Mouse (Mus musculus) ovary, adult 18-20 months (tissue): Measurements from ENCODE around the gene Gyg.

Experiments used
- DNase-seq: peaks from one replicate; pipeline ENCODE4 v3.0.0; 2022; ENCODE audit warnings: low spot score, mixed read lengths

The Gyg gene

DNA sequence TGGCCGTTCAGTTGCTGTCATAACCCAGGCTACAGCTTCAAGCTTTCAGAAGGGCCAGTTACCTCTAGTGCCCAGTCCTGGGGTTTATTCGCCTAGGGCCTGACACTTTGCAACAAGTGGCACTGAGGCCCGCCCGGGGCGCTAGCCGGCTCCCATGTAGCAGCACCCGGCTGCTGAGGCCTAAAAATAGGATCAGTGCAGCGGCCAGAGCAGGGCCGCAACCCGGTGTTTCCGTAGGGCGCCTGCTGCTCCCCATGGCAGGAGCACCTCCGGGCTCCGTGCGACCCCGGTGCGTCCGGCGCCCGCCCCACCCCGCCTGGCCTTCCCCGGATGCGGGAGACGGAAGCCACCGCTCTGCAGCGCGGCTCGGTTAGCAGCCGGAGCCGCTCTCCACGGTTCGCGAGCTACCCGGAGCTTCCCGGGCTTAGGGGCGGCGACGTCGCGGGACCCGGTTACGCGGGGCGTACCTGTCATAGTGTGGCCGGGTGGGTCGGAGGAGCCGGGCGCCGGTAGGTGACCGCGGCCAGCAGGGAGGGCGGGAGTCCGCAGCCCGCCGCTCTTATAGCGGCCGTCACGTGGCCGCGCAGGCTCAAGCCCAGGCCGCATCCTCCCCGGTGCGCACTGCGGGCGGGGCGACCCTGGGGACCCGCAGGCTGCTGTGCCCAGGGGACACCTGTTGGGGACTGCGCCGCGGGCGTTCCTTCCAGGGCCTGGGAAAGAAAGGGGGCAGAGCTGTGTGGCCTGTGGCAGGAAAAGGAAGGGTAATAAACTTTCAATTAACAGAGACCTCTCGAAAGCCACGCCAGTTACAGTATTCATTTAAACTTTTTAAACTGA, at the start of gene Gyg:
TSS of gene Gyg (minus strand) at position 787 of the 837 bp plus-strand sequence.
- peak; percentile 35 for DNase-seq

DNA sequence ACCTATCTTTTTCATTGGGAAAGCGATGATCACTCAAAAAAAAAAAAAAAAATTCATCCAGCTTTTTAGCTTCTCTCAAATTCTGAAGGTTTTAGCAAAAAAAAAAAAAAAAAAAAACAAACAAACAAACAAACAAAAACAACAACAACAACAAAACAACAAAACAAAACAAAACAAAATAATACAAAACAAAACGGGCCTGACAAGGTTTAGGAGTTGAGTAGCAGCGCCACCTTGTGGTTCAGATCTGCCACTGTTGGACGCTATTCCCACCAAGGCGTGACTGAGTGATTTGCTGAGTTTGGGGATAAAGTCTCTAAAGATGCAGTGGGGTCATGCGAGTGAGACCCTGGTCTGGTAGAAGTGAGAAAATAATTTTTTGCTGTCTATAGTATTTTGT, 43.8 kb upstream of the Gyg start:
- no peak for DNase-seq

DNA sequence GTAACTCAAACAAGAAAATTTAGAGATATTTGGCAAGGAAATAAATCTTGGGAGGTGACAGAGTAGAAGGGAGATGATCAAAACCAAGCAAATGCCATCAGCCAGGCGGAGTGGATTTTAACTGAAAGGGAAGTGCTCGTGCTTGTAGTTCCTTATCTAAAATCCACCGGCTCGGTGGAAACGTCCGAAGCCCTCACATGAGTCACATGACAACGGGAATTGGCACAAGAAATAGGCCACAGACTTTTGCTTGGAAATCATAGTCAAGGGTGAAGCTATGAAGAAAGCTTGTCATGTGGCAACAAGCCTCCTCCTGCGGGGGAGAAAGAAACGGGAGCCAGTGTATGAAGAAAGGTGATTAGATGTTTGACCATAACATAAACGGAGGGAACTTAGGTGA, 42.8 kb upstream of the Gyg start:
- DNase-seq, result peak; percentile 10

GRCm38 (mm10) chr3:20188976-20189675, 34.0 kb upstream of the Gyg start:
- no peak for DNase-seq

DNA sequence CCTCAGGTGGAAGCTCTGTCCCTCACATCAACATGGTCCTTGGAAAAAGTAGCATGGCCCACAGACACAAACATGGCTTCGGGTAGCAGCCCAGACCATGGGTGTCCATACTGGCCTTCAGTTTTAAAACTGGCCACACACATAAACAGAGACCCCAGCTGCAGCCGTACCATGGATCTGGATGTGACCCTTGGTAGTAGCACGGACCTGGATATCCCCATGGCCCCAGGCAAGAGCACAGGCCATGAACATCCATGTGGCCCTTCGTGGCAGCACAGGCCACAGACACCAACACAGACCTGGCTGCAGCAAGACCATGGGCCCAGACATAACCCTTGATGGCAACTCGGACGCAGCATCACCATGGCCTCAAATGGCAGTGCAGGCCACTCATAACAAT, 17.3 kb upstream of the Gyg start:
- DNase-seq, result no peak

GRCm38 (mm10) chr3:20167487-20167886, 12.4 kb upstream of the Gyg start:
- no peak for DNase-seq

- no peak for DNase-seq
Measured at GRCm38 (mm10) chr3:20155476-20155875, 359 bp upstream of the Gyg start.

- DNase-seq, result no peak
Measured at GRCm38 (mm10) chr3:20151651-20152050, 3.5 kb downstream of the Gyg start.

GRCm38 (mm10) chr3:20150511-20150910, 4.6 kb downstream of the Gyg start:
- DNase-seq, result no peak

GRCm38 (mm10) chr3:20147647-20148046, 7.5 kb downstream of the Gyg start:
- DNase-seq, result no peak

GRCm38 (mm10) chr3:20146884-20147395, 8.2 kb downstream of the Gyg start:
- DNase-seq, result no peak

DNA sequence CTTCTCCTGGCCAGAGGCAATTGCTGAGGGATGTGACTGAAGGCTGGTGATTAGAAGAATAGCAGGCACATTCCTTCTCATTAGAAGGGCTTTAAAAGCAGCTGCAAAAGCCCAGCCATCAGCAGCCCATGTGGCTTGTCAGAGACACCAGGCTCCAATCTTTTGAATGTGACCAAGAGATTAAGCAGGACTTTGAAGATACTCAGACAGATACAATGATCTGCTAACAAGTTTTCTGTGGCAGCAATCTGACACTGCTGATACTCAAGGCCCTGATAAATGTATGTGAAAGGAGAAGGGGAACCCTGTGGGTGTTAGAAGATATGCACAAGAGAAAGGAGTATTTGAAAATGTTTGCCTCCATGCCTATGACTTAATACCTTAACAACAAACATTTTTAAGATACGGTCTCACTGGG, 9.4 kb downstream of the Gyg start:
- DNase-seq, result no peak

DNA sequence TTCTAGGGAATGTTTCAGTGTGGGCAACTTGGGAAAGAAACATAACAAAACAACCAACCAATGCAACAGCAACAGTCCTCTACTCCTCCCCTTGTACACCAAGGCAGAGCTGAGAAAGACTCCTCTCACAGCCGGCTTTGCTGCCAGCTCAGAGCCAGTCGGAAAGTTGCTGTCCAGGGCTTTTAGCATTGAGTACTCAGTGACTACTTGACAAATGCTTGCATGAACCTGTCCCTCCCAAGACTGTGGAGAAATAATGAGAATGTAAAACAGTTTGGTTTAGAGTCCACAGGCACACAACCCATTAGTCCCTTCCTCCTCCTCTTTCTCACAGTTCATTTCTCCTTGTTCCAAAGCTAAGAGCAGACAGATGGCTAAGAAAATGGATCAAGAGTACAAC, 10.7 kb downstream of the Gyg start:
- DNase-seq, result no peak

- DNase-seq, result no peak
Measured at GRCm38 (mm10) chr3:20143726-20144125, 11.4 kb downstream of the Gyg start.

DNA sequence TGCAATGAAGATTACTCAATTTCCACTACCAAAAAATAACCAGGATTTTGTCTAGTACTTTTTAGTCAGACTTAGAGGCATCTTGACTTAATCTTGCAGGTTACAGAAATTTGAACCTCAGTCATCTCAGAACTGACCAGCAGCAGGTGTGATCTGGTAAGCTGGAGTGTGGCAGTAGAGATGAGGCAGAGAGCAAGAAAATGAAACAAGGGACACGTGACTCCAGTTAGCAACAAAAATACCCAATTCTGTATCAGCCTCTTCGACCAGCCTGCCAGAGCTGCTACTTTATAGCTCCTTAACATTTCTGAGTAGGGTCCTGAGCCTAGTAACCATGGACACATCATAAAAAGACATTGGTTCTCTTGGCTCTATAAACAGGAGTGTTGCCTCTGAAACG, 12.5 kb downstream of the Gyg start:
- DNase-seq, result no peak

DNA sequence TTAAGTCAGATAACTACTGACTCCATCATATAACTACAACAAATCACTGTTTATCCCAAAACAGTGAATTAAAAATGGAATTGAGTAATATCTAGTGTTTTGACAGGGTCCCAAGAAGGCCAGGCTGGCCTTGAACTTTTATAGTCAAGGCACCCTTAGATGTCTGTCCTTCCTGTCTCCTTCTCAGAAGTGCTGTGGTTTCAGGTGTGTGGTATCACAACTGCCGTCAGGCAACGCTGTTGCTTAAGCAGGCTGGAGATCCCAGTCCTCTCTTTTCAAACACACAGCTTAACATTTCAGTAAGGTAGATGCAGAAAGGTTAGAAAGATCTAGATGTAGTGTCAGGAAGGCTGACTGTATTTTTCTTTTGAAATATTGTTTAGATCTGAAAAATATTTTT, 13.0 kb downstream of the Gyg start:
- DNase-seq, result no peak

- no peak for DNase-seq
Measured at GRCm38 (mm10) chr3:20141679-20142078, 13.4 kb downstream of the Gyg start.

DNA sequence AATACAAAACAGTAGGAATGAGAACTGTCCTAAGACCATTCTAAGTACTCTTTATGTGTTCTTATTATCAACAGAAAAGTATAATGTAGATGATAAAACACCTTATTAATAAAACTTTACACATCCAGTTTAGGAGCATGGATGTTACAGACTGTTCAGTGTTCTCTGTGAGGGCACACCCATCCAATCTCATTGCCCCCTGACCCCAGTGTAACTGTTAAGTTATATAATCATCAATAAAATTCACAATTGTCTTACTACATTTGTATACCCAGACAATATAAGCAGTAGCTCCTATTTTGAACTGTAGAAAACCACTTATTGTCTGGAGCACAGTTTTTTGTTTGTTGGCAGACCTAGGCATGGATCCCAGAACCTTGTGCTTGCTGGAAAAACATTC, 13.9 kb downstream of the Gyg start:
- no peak for DNase-seq

GRCm38 (mm10) chr3:20136868-20137581, 18.1 kb downstream of the Gyg start:
- no peak for DNase-seq

DNA sequence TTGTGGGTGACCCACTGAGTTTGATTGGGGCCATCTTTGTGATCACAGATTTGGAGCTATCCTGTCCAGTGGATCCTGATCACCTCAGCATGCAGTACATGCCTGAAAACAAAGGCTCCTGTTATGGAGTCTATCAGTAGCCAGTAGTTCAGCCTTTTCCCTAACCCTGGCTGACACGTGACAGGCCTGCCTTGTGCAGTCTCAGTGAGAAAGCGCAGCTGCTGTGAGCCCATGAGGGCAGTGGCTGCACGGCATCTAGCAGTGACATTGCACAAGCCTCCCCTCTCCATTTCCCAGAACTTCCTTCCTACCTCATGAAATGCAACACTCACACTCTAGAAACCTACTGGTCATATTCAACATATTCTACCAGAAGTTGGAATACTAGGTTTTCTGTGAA, 20.6 kb downstream of the Gyg start:
- no peak for DNase-seq

GRCm38 (mm10) chr3:20133745-20134144, 21.4 kb downstream of the Gyg start:
- no peak for DNase-seq

GRCm38 (mm10) chr3:20132731-20133130, 22.4 kb downstream of the Gyg start:
- DNase-seq, result no peak

- DNase-seq, result no peak
Measured at GRCm38 (mm10) chr3:20131350-20131720, 23.8 kb downstream of the Gyg start.
